Mouse (Mus musculus) small intestine, adult 2 months (tissue): Measurements from ENCODE around the gene Knstrn. TPM values are rescaled to one million over a fixed set of nuclear protein-coding genes. Genes with fewer than 3 reads are reported as not detected.

Source experiments
- H3K27ac ChIP-seq: fragments of 200-500 bp; 2 replicates; pipeline ENCODE4 v1.5.1; 2012; ENCODE audit warnings: low read depth, low read length, control low read depth, inconsistent platforms; ENCODE audit not compliant: insufficient read depth
- H3K27me3 ChIP-seq: fragments of 200-500 bp; 2 replicates; pipeline ENCODE4 v1.6.1; 2012; ENCODE audit warnings: mild to moderate bottlenecking, moderate library complexity, low read length, inconsistent platforms; ENCODE audit not compliant: control insufficient read depth, insufficient read depth
- H3K36me3 ChIP-seq: fragments of 200-500 bp; 2 replicates; pipeline ENCODE4 v1.6.1; 2012; ENCODE audit warnings: mild to moderate bottlenecking, low read length, control low read depth, inconsistent platforms; ENCODE audit not compliant: control insufficient read depth, insufficient read depth
- H3K4me1 ChIP-seq: fragments of 200-500 bp; 2 replicates; pipeline ENCODE4 v1.6.1; 2012; ENCODE audit warnings: low read length, inconsistent platforms, mixed read lengths; ENCODE audit not compliant: control insufficient read depth, insufficient read depth, insufficient read length
- H3K4me3 ChIP-seq: fragments of 200-500 bp; 2 replicates; pipeline ENCODE4 v1.5.1; 2012; ENCODE audit warnings: low read depth, mild to moderate bottlenecking, control low read depth, inconsistent platforms, low read length, moderate library complexity
- CTCF ChIP-seq: fragments of 200-500 bp; IDR thresholded peaks from 2 replicates; pipeline ENCODE4 v1.5.1; 2012; ENCODE audit warnings: low read depth, mild to moderate bottlenecking, control low read depth, inconsistent platforms, low read length, moderate library complexity, mixed read lengths; ENCODE audit not compliant: insufficient replicate concordance, insufficient read length; ENCODE audit errors: extremely low read depth
- POLR2A ChIP-seq: fragments of 200-500 bp; IDR thresholded peaks from 2 replicates; pipeline ENCODE4 v1.6.1; 2012; ENCODE audit warnings: low read depth, mild to moderate bottlenecking, control low read depth, inconsistent platforms, low read length, moderate library complexity
- WGBS: fragments of 180-500 bp; shearing (Covaris S2); methylation state at CpG from one replicate; pipeline ENCODE4 v1.1.7; 2018; 5-methylcytosine and 5-hydroxymethylcytosine counted together
- polyA plus RNA-seq: library from polyadenylated mRNA; depleted of rRNA; stranded (reverse); fragments of >200 nt; gene quantifications from 2 replicates; pipeline ENCODE4 v1.2.3, GENCODE M21; 2012

Knstrn gene
- polyA plus RNA-seq, 1 experiment: 4.7 TPM

DNA sequence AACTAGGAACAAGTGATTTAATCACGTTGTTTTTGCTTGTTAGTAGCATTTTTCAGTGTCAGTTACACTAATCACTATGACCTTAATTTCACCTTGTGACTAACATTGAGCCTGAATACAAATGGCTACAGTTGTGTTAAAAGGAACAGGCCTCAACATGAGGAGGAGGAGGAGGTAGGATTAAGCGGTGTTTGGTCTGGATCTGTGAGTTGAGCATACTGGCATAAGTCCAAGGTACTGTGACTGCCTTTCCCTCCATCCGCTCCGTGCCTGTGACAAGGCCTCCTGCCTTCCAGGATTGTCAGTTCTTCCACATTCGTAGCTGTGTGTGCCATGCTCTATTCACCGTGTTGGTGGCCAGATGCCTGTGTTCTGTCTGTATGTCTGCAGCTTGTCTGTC lies 21.3 kb downstream of the Knstrn start:
- Histone ChIP-seq H3K36me3 (peaks cover 2% of the 10 kb centered on the region; the same call in 1 of the 2 replicates), H3K27me3 (no peaks in the 10 kb centered on the region), H3K27ac (no peak overlapping the region), H3K4me1 (no peaks in the 10 kb centered on the region), H3K4me3 (no peak overlapping the region)
- 83% methylated on average over 6 of the region's 6 CpGs for WGBS
- TF ChIP-seq POLR2A (no peak), CTCF (no peak)

DNA sequence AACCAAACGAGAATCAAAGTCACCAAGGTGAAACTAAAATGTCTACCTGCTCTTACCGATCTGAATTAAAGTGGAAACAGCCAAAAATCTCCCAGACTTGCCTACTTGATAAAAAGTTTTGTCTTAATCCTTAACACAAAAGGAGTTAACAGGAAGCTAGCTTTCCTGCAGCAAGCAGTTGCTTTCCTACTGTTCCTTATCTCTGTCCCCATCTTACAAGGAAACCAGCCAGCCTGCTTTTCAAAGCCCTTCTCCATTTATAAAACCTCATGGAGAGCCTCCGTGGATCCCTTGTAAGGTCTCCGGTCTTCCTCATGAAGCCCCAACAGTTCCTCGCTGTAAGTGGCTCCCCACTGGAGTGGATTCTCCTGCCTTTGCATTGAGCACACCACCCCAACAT lies 24.5 kb downstream of the Knstrn start:
- no peak overlapping the region for H3K4me3 ChIP-seq
- H3K27me3 ChIP-seq: no peaks in the 10 kb centered on the region
- TF ChIP-seq CTCF: no peak
- no peak for TF ChIP-seq POLR2A
- 29% methylated on average over 5 of the region's 5 CpGs for WGBS
- no peaks in the 10 kb centered on the region for H3K4me1 ChIP-seq
- H3K36me3 ChIP-seq: peaks cover 2% of the 10 kb centered on the region; the same call in 1 of the 2 replicates
- H3K27ac ChIP-seq: no peak overlapping the region

DNA sequence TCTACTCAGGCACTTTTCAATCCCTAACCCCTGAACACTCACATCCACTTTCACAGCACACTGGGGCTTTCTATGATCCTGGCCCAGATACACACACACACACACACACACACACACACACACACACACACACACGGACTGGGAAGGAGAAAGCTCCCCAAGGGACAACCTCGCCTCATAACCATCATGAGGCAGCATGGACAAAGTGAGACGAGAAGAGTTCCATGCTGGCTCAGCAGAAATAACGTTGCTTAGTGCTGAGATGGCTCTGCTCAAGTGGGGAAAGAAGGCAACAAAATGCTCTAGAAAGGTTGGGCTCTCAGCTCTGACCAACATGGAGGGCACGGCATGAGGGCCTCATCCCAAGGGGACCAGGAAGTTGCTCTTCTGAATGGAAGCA lies 27.4 kb downstream of the Knstrn start:
- H3K4me3 ChIP-seq: no peak overlapping the region
- no peaks in the 10 kb centered on the region for H3K36me3 ChIP-seq
- WGBS: 67% methylated on average over 5 of the region's 5 CpGs
- no peak overlapping the region for H3K27ac ChIP-seq
- H3K27me3 ChIP-seq: no peaks in the 10 kb centered on the region
- peaks cover under 1% of the 10 kb centered on the region; the same call in 1 of the 2 replicates for H3K4me1 ChIP-seq
- TF ChIP-seq CTCF: no peak
- no peak for TF ChIP-seq POLR2A

DNA sequence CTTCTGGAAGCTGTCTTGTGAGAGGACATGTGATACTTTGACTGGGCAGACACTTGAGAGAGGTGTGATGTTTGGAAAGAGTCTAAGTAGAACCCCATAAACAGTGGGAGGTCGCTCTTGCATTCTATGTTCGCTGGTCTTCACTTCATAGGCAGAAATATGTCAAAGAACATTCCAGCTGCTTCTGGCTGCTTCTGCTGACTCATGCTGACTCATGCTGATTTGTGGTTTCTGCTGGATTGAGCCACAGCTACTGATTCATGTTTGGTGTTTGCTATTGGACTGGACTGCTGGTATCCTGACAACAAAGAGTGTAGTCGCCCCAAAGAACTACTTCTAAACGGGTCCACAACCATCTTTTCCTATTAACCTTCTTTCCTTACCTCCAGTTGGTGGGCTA lies 28.0 kb downstream of the Knstrn start:
- WGBS: 81% methylated on average over 4 of the region's 4 CpGs
- no peak overlapping the region for H3K4me3 ChIP-seq
- H3K36me3 ChIP-seq: no peaks in the 10 kb centered on the region
- TF ChIP-seq POLR2A (no peak), CTCF (no peak)
- peaks cover 3% of the 10 kb centered on the region; the same call in 1 of the 2 replicates for H3K4me1 ChIP-seq
- no peaks in the 10 kb centered on the region for H3K27me3 ChIP-seq
- no peak overlapping the region for H3K27ac ChIP-seq

DNA sequence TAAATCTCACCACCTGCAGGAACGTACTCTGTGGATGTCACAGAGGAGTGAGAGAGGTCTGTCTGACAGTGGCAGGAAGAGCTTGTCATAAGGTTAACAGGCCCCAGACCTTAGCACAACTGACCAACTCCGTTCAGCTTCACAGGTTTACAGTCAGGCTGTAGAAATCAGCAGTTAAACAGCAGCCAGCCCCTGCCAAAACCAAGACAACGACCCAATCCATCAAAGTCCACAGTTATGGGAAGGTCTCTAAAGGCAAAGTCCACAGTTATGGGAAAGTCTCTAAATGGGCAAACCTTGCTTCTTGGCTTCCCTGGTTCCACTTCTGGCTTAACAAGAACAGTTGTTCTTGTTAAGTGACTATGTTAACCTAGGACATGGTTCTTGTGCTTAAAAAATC lies 30.6 kb downstream of the Knstrn start:
- Histone ChIP-seq H3K4me3 (no peak overlapping the region), H3K4me1 (peaks cover 3% of the 10 kb centered on the region; the same call in 1 of the 2 replicates), H3K27ac (no peak overlapping the region), H3K27me3 (no peaks in the 10 kb centered on the region), H3K36me3 (no peaks in the 10 kb centered on the region)
- WGBS: 55% methylated on average over 3 of the region's 3 CpGs
- TF ChIP-seq CTCF (no peak), POLR2A (no peak)

DNA sequence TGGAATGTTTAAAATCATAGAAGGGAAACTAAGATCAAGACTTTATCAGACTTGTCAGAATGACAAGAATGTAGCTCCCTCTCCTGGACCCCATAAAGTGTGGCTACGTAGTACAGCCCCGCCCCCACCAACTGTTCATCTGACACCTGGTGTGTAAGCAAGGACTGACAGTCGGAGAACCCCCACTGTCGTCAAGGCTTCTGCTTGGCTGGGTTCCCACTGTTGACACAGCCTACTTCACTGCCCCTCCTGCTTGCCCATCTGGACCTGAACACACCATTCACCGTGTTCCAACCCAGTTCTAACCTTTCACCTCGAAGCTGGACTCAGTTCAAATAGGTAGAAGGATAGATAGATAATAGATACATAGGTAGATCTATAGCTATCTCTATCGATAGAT lies 32.4 kb downstream of the Knstrn start:
- no peaks in the 10 kb centered on the region for H3K27me3 ChIP-seq
- H3K4me1 ChIP-seq: peaks cover 3% of the 10 kb centered on the region; the same call in 1 of the 2 replicates
- 17% methylated on average over 7 of the region's 7 CpGs for WGBS
- H3K27ac ChIP-seq: no peak overlapping the region
- no peaks in the 10 kb centered on the region for H3K36me3 ChIP-seq
- H3K4me3 ChIP-seq: no peak overlapping the region
- TF ChIP-seq POLR2A (no peak), CTCF (no peak)

DNA sequence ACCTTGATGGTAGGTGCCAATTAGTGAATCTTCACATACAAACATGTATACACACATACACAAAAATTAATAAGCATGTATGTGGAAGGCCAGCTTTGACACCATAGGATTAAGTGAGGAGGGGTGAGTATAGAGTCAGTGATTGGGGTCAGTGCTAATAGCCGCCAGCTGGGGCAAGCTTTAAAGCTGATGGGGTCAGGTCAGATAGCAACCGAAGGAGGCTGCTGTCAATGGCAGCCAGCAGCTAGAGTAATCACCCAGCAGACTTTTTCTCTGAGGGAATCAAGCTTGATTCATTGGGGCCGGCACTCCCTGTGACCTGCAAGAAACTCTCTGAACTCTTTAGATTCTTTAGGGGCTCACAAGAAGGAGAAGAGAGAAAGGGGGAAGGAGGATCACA lies 38.0 kb downstream of the Knstrn start:
- Histone ChIP-seq H3K4me3 (no peak overlapping the region), H3K27me3 (no peaks in the 10 kb centered on the region), H3K27ac (no peak overlapping the region), H3K4me1 (no peaks in the 10 kb centered on the region), H3K36me3 (no peaks in the 10 kb centered on the region)
- 54% methylated on average over 3 of the region's 3 CpGs for WGBS
- TF ChIP-seq POLR2A (no peak), CTCF (no peak)
